Mouse (Mus musculus) left cerebral cortex, postnatal 14 days (tissue): ENCODE measurements around the gene Ehd1. TPM values are rescaled to one million over a fixed set of nuclear protein-coding genes. Genes with fewer than 3 reads are reported as not detected.

Source experiments
- DNase-seq, 2 experiments: peaks; one replicate each; pipeline ENCODE4 v3.0.0; 2021 to 2022; ENCODE audit warnings: low spot score in 2 of 2, mixed read lengths in 1 of 2
- intact Hi-C: fragments of 180-260 bp; cut with DNase I; formaldehyde crosslinking; loops from one replicate; pipeline ENCODE4 v1.15.1; 2025
- microRNA-seq, 2 experiments: library from miRNA; unstranded; fragments of <30 nt; microRNA quantifications; one replicate each; pipeline ENCODE4 v1.2.0; 2022
- total RNA-seq, 2 experiments: library from RNA; stranded (reverse); gene quantifications; 2 replicates each; pipeline ENCODE4 v1.2.3; 2021

Gene Ehd1
- total RNA-seq, 2 experiments from 2014 or later = 44.2 to 51.7 TPM

DNA sequence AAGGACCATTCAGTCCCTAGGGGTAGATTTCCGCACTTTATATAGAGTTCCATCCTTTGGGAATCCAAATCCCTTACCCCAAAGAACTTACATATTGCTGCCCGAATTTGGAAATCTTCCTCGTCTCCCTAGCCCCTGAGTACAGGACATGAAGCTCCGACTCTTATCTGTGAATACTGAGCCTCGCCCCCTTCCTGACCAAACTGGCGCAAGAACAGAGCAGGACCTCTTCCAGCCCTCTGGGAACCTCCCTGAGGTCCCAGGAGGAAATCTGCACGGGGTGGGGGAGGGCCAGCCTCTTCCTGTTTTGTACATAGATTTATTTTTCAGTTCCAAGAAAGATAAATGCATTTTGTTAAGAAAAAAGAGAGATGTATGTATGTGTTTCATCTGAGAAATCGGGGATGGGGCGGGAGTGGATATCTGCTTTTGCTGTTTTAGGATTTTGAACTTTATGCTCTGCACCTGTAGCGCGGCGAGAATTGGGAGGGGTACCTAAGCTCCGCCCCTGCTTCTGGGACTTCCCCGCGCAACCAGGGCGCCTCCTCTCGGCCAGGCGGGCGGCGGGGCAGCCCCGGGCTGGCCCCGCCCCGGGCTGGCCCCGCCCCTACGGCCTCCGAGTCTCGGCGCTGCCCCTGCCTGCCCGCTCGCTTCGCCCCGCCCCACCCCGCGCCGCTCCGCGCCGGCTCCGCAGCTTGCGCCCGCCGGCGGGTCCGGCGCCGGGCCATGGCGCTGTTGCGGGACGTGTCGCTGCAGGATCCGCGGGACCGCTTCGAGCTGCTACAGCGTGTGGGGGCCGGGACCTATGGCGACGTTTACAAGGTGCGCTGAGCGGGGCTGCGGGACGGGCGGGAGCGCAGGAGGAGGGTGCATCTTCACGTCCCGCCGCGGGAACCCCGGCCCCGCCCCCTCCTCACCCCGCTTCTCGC, 64.3 kb downstream of the Ehd1 start, which contains the start of gene Map4k2:
Gene Map4k2, plus strand, starts transcription at position 612 of the 929 bp plus-strand sequence.
- intact Hi-C loops = no loop called here

GRCm38 (mm10) chr19:6341453-6342077, 65.0 kb downstream of the Ehd1 start:
- intact Hi-C loops = no loop called here
- no peak for DNase-seq

More for the DNA sequence above, 64.3 kb downstream of the Ehd1 start, which contains the start of gene Map4k2:
- peak in 1 of 2 experiments; percentile 66 for DNase-seq

DNA sequence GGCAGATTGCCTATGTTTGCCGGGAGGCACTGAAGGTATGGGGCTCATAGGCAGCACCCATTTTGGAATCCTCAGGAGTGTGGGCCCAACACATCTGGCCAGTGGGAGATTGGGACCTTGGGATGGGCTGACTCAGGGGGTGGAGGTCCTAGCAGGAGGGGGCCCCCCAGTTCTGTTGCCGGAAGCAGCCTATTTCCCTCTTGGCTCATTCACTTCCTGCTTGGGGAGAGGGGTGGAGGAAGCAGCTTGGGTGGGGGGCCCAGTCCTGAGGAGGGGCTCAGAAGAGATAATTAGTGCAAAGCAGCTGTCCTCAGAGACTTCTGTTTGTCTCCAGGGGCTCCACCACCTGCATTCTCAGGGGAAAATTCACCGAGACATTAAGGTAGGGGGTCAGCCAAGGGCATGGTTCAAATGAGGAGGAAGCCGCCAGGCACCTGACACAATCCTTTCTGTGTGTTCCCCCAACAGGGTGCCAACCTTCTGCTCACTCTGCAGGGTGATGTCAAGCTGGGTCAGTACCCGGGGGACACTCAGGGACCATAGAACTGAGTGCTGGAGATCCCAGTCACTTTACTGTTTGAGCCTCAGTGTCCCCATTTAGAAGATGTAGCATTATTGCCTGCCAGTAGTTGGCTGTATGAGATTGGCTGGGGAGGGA, 65.9 kb downstream of the Ehd1 start:
- no peak for DNase-seq
- intact Hi-C loops = no loop called here

GRCm38 (mm10) chr19:6343066-6343925, 66.8 kb downstream of the Ehd1 start:
- intact Hi-C loops = no loop called here
- DNase-seq = no peak

- intact Hi-C loops = no loop called here
- no peak for DNase-seq
These were observed 67.5 kb downstream of the Ehd1 start for GRCm38 (mm10) chr19:6343996-6344395.

DNA sequence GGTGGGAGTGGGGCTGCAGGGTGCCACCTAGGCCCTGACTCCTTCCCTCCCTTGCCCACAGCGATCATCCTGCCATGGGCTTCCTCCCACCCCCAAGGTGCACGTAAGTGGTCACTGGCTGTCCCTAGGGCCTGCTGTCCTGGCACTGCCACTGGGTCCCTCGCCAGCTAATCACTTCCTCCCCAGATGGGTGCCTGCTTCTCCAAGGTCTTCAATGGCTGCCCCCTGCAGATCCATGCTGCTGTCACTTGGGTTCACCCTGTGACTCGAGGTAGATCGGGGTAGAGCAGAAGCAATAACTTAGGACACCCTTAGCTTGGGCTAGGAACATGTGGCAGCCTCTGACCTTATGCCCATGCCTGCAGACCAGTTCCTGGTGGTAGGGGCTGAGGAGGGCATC, 69.5 kb downstream of the Ehd1 start:
- no peak for DNase-seq
- intact Hi-C loops = no loop called here

DNA sequence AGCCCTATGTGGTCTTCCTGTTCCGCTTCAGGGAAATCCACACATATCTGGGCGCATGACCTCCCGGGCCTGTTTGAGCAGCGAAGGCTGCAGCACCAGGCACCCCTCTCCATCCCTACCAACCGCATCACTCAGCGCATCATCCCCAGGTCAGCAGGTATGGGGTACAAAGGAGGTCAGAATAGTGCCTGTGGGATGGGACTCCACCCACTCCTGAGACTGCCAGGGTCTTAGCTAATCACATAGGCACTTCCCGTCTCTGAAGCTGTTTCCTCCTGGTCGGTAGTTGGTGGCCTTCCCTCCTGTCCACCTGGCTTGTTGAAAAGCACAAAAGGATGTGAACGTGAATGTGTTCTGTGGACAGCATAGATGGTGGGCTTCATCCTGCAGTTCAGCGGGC, 70.1 kb downstream of the Ehd1 start:
- intact Hi-C loops = no loop called here

GRCm38 (mm10) chr19:6347615-6348014, 71.1 kb downstream of the Ehd1 start:
- DNase-seq = no peak
- intact Hi-C loops = no loop called here

More for the DNA sequence above, 70.1 kb downstream of the Ehd1 start:
- DNase-seq = no peak

GRCm38 (mm10) chr19:6348717-6349116, 72.2 kb downstream of the Ehd1 start:
- intact Hi-C loops = no loop called here
- no peak for DNase-seq

DNA sequence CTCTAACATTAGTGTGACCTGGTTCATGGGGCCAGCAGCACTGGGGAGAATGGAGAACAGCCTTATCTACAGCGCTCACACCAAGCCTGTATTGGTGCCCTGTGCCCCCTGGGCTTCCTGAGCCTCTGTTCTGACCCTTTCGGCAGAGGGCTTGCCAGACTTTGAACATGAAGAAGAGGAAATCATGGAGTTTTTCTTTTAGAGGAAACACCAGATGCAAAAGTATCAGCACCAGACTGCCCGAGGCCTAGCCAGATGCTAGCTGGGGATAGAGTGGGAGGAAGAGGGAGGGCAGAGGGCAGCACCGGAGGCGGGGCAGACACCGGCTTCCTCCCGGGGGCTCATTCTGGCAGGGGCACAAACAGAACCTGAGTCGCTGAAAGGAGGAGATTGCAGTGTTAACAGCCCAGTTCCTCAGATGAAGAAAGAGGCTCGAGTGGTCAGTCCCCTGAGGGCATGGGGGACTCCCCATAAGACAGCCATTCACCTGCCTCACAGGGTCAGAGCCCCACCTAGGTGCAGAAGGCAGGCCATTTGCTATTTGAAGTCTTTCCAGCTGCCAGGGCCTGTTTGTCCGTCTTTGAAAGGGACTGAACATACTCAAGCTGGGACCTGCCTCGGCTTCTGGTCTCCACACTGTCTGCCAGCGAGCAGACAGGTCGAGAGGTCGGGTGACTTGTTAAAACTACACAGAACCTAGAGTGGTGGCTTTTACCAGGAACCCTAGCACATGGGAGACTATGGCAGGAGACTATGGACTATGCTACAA, 72.9 kb downstream of the Ehd1 start:
- intact Hi-C loops = no loop called here
- DNase-seq = no peak

Small RNAs within 50 kb of the gene (microRNA-seq; reads per million reads assigned to microRNA genes)
- gene Mir192 (8.8 to 9.2 reads per million in 2 experiments), gene Mir194-2 (10.4 to 34.8 reads per million in 2 experiments), gene Mir6989 (5.0 to 5.4 reads per million in 2 experiments)

Other genes with a start within 250 kb of the Ehd1 start
- gene Syvn1, start 230.1 kb upstream of the Ehd1 start, total RNA-seq = 10 to 100 TPM; 41.2 to 44.4 TPM
- gene Mrpl49, start 218.9 kb upstream of the Ehd1 start, total RNA-seq = 10 to 100 TPM; 49.8 to 54.3 TPM
- gene Fau, start 218.9 kb upstream of the Ehd1 start, total RNA-seq = 100 to 1,000 TPM; 597 to 658 TPM
- 10 to 100 TPM; 39.4 to 41.7 TPM for gene Znhit2, start 215.5 kb upstream of the Ehd1 start, total RNA-seq
- 10 to 100 TPM; 41.3 to 46.1 TPM for gene Tm7sf2, start 208.4 kb upstream of the Ehd1 start, total RNA-seq
- gene Vps51, start 199.5 kb upstream of the Ehd1 start, total RNA-seq = 10 to 100 TPM; 73.9 to 87.1 TPM
- gene Tmem262, start 196.7 kb upstream of the Ehd1 start, total RNA-seq = not detected
- 1 to 10 TPM in 1 of 2 experiments, under 1 TPM in 1; 0.59 to 1.3 TPM for gene Gm28374, start 194.5 kb upstream of the Ehd1 start, total RNA-seq
- 10 to 100 TPM; 32.8 to 35.0 TPM for gene Zfpl1, start 191.8 kb upstream of the Ehd1 start, total RNA-seq
- under 1 TPM; 0.38 to 0.44 TPM for gene Cdca5, start 191.7 kb upstream of the Ehd1 start, total RNA-seq
- not detected for gene AC131692.1, start 182.3 kb upstream of the Ehd1 start, total RNA-seq
- not detected for gene Naaladl1, start 170.9 kb upstream of the Ehd1 start, total RNA-seq
- gene Sac3d1, start 158.1 kb upstream of the Ehd1 start, total RNA-seq = 10 to 100 TPM; 23.7 to 24.7 TPM
- 10 to 100 TPM; 39.2 to 42.9 TPM for gene Snx15, start 148.4 kb upstream of the Ehd1 start, total RNA-seq
- gene Batf2, start 135.7 kb upstream of the Ehd1 start, total RNA-seq = under 1 TPM in 1 of 2 experiments, not detected in 1; 0.33 TPM
- gene Arl2, start 135.2 kb upstream of the Ehd1 start, total RNA-seq = 10 to 100 TPM; 61.2 to 69.7 TPM
- gene Majin, start 92.3 kb upstream of the Ehd1 start, total RNA-seq = under 1 TPM; 0.27 to 0.40 TPM
- not detected for gene Gpha2, start 50.3 kb upstream of the Ehd1 start, total RNA-seq
- 100 to 1,000 TPM; 187 to 194 TPM for gene Ppp2r5b, start 40.9 kb upstream of the Ehd1 start, total RNA-seq
- gene Atg2a, start 35.1 kb upstream of the Ehd1 start, total RNA-seq = 10 to 100 TPM; 37.8 to 38.5 TPM
- gene Cdc42bpg, start 29.7 kb downstream of the Ehd1 start, total RNA-seq = 1 to 10 TPM; 2.7 to 3.1 TPM
- 10 to 100 TPM; 64.9 to 70.7 TPM for gene Men1, start 58.3 kb downstream of the Ehd1 start, total RNA-seq
- gene Map4k2, start 64.4 kb downstream of the Ehd1 start, total RNA-seq = 10 to 100 TPM; 60.0 to 75.9 TPM
- gene Sf1, start 87.0 kb downstream of the Ehd1 start, total RNA-seq = 100 to 1,000 TPM; 185 to 186 TPM
- gene Pygm, start 107.7 kb downstream of the Ehd1 start, total RNA-seq = 10 to 100 TPM; 20.6 to 31.9 TPM
- gene Rasgrp2, start 122.6 kb downstream of the Ehd1 start, total RNA-seq = 10 to 100 TPM; 83.3 to 87.2 TPM
- 100 to 1,000 TPM; 700 to 756 TPM for gene Nrxn2, start 142.0 kb downstream of the Ehd1 start, total RNA-seq